Comparison of ENCODE assay signal across 26 mouse cellular contexts in genomic region chr3:127831079-127831478, GRCm38 (mm10). TPM values are rescaled to one million over a fixed set of nuclear protein-coding genes. Genes with fewer than 3 reads are reported as not detected.
DNase-seq lines count a peak whose midpoint lies in the region; ATAC-seq lines count a peak whose summit lies in the region.
"Had no signal": no experiment of that assay in that cellular context is flagged by ENCODE, and none has a peak within 500 bp of the region (broad histone marks: within the 10 kb centered on the region; RNA-seq: fewer than 3 reads in every experiment).

No protein-coding gene starts in this region.

- WGBS in forebrain, embryonic 14.5 days, result 61% methylated on average over 6 of the region's 6 CpGs
- WGBS in forebrain, embryonic 10.5 days, result 68% methylated on average over 6 of the region's 6 CpGs
- 49% methylated on average over 6 of the region's 6 CpGs for WGBS in intestine, embryonic 16.5 days
- 42% methylated on average over 6 of the region's 6 CpGs for WGBS in heart, embryonic 11.5 days (ENCODE audit: insufficient replicate concordance)

- H3K27ac ChIP-seq in forebrain, embryonic 14.5 days (ENCODE audit: low read depth, low read length), result no peak overlapping the region
- no peak overlapping the region for H3K27ac ChIP-seq in forebrain, embryonic 10.5 days
- H3K27ac ChIP-seq in intestine, embryonic 16.5 days (ENCODE audit: low read length), result peak overlapping the region; percentile 25; the same call in 1 of the 2 replicates
- H3K27ac ChIP-seq in heart, embryonic 11.5 days (ENCODE audit: low read depth, low read length), result no peak overlapping the region
- H3K27ac ChIP-seq: embryonic facial prominence, embryonic 13.5 days; heart, embryonic 10.5 days; hindbrain, embryonic 10.5 days; limb, embryonic 12.5 days; liver, embryonic 12.5 days; stomach, embryonic 15.5 days had no signal

- H3K4me2 ChIP-seq in forebrain, embryonic 14.5 days (ENCODE audit: low read length), result no peak overlapping the region
- no peak overlapping the region for H3K4me2 ChIP-seq in intestine, embryonic 16.5 days (ENCODE audit: low read depth, low read length)
- H3K4me2 ChIP-seq in heart, embryonic 11.5 days, result no peak overlapping the region
- H3K4me2 ChIP-seq: embryonic facial prominence, embryonic 13.5 days; limb, embryonic 12.5 days; liver, embryonic 12.5 days; stomach, embryonic 15.5 days had no signal

- H3K4me1 ChIP-seq in forebrain, embryonic 14.5 days (ENCODE audit: control insufficient read depth, insufficient read depth, low read length), result peaks cover 8% of the 10 kb centered on the region
- H3K4me1 ChIP-seq in forebrain, embryonic 10.5 days, result peaks cover 23% of the 10 kb centered on the region
- peaks cover 32% of the 10 kb centered on the region for H3K4me1 ChIP-seq in intestine, embryonic 16.5 days (ENCODE audit: control insufficient read depth, insufficient read depth, low read length)
- peaks cover 12% of the 10 kb centered on the region for H3K4me1 ChIP-seq in heart, embryonic 11.5 days (ENCODE audit: control insufficient read depth, insufficient read depth, low read length)

- H3K36me3 ChIP-seq in forebrain, embryonic 14.5 days (ENCODE audit: control insufficient read depth, insufficient read depth, low read length), result peaks cover 6% of the 10 kb centered on the region; the same call in 1 of the 2 replicates
- H3K36me3 ChIP-seq in forebrain, embryonic 10.5 days (replicated peaks), result peaks cover 23% of the 10 kb centered on the region
- no peaks in the 10 kb centered on the region for H3K36me3 ChIP-seq in intestine, embryonic 16.5 days (ENCODE audit: control insufficient read depth, insufficient read depth, low read length)
- no peaks in the 10 kb centered on the region for H3K36me3 ChIP-seq in heart, embryonic 11.5 days (ENCODE audit: control insufficient read depth, insufficient read depth, low read length)
- H3K36me3 ChIP-seq: stomach, embryonic 15.5 days had no signal

- no peak for DNase-seq in forebrain, embryonic 14.5 days (ENCODE audit: low spot score)
- no peak for DNase-seq in forebrain, embryonic 10.5 days (ENCODE audit: extremely low spot score, low spot score)
- DNase-seq in thymus, postnatal 14 days, result peak; percentile 24
- no peak for DNase-seq in thymus, postnatal 25 days
- DNase-seq in left cerebral cortex, adult 18-20 months (ENCODE audit: low spot score in 2 of 2), result no peak
- DNase-seq: adrenal gland, postnatal 10 days; cerebellum, adult 2 months; cerebellum, postnatal 25 days; embryo, embryonic 11 days; kidney, adult 18-20 months; lung, adult 2 months; lung, postnatal 14 days; midbrain, embryonic 14.5 days; thymus, adult 18-20 months had no signal

- H3K27me3 ChIP-seq in forebrain, embryonic 14.5 days (replicated peaks; ENCODE audit: control insufficient read depth, insufficient read depth, low read length), result no peaks in the 10 kb centered on the region
- H3K27me3 ChIP-seq in forebrain, embryonic 10.5 days (ENCODE audit: poor library complexity, severe bottlenecking), result no peaks in the 10 kb centered on the region
- H3K27me3 ChIP-seq in intestine, embryonic 16.5 days (replicated peaks; ENCODE audit: control insufficient read depth, insufficient read depth, low read length), result no peaks in the 10 kb centered on the region
- H3K27me3 ChIP-seq in heart, embryonic 11.5 days (ENCODE audit: control insufficient read depth, insufficient read depth, low read length), result no peaks in the 10 kb centered on the region
- H3K27me3 ChIP-seq: embryonic facial prominence, embryonic 13.5 days; limb, embryonic 12.5 days; liver, embryonic 12.5 days; megakaryocyte, embryonic 14.5 days; stomach, embryonic 15.5 days had no signal

- H3K9ac ChIP-seq in forebrain, embryonic 14.5 days (ENCODE audit: low read length), result no peak overlapping the region
- no peak overlapping the region for H3K9ac ChIP-seq in intestine, embryonic 16.5 days (ENCODE audit: low read depth, low read length)
- H3K9ac ChIP-seq in heart, embryonic 11.5 days (ENCODE audit: low read depth, low read length), result no peak overlapping the region
- H3K9ac ChIP-seq: embryonic facial prominence, embryonic 13.5 days; limb, embryonic 12.5 days; liver, embryonic 12.5 days; stomach, embryonic 15.5 days had no signal

- H3K9me3 ChIP-seq in forebrain, embryonic 14.5 days (replicated peaks; ENCODE audit: control insufficient read depth, low read length), result no peaks in the 10 kb centered on the region
- no peaks in the 10 kb centered on the region for H3K9me3 ChIP-seq in forebrain, embryonic 10.5 days
- H3K9me3 ChIP-seq in intestine, embryonic 16.5 days (ENCODE audit: control insufficient read depth, low read length), result no peaks in the 10 kb centered on the region
- H3K9me3 ChIP-seq in heart, embryonic 11.5 days (replicated peaks; ENCODE audit: control insufficient read depth, low read length), result no peaks in the 10 kb centered on the region
- H3K9me3 ChIP-seq: embryonic facial prominence, embryonic 13.5 days; heart, embryonic 10.5 days; hindbrain, embryonic 10.5 days; limb, embryonic 12.5 days; liver, embryonic 12.5 days; megakaryocyte, embryonic 14.5 days; stomach, embryonic 15.5 days had no signal

- peak; percentile 23; the same call in 1 of the 2 replicates for ATAC-seq in forebrain, embryonic 14.5 days
- ATAC-seq in intestine, embryonic 16.5 days, result peak; percentile 26
- no peak; the same call in 1 of the 2 replicates for ATAC-seq in megakaryocyte-erythroid progenitor cell, adult 5-6 weeks (replicated peaks; ENCODE audit: low FRiP score, low TSS enrichment, poor library complexity, severe bottlenecking)
- ATAC-seq in heart, embryonic 11.5 days (replicated peaks; ENCODE audit: insufficient number of reproducible peaks, low FRiP score, low TSS enrichment), result no peak
- ATAC-seq: hindbrain, embryonic 16.5 days; liver, embryonic 12.5 days had no signal

- no peak overlapping the region for H3K4me3 ChIP-seq in forebrain, embryonic 14.5 days (ENCODE audit: low read depth, low read length)
- no peak overlapping the region for H3K4me3 ChIP-seq in forebrain, embryonic 10.5 days
- no peak overlapping the region for H3K4me3 ChIP-seq in intestine, embryonic 16.5 days (ENCODE audit: low read length)
- no peak overlapping the region for H3K4me3 ChIP-seq in heart, embryonic 11.5 days (ENCODE audit: low read depth, low read length)
- H3K4me3 ChIP-seq: embryonic facial prominence, embryonic 13.5 days; erythroblast, embryonic 14.5 days; heart, embryonic 10.5 days; hindbrain, embryonic 10.5 days; limb, embryonic 12.5 days; liver, embryonic 12.5 days; megakaryocyte, embryonic 14.5 days; stomach, embryonic 15.5 days had no signal

RNA-seq across cellular contexts. Expression of gene Ap1ar, which starts 6.2 kb away (rescaled TPM):
- 42.8 and 53.3 TPM in 2 replicates for polyA plus RNA-seq in forebrain, embryonic 14.5 days (2014; fragmentation: Nextera tagmentation; extraction: Ambion mirVana)
- polyA plus RNA-seq in forebrain, embryonic 10.5 days (2016; fragmentation: Nextera tagmentation; extraction: Ambion mirVana), result 53.1 and 57.8 TPM in 2 replicates
- 87.4 and 101 TPM in 2 replicates for polyA plus RNA-seq in intestine, embryonic 16.5 days (2015; fragmentation: Nextera tagmentation; extraction: Ambion mirVana)
- 93.2 and 102 TPM in 2 replicates for total RNA-seq in megakaryocyte-erythroid progenitor cell, adult 5-6 weeks (2014; fragmentation: Nextera tagmentation)
- 109 and 114 TPM in 2 replicates for total RNA-seq in megakaryocyte-erythroid progenitor cell, adult 5-6 weeks (2017)
- 10 to 100 TPM; 82.3 to 82.5 TPM for total RNA-seq in left cerebral cortex, adult 18-20 months (2021)
- polyA plus RNA-seq in heart, embryonic 11.5 days (2014; fragmentation: Nextera tagmentation; extraction: Ambion mirVana), result 32.0 and 34.5 TPM in 2 replicates

RNA-seq across cellular contexts. Expression of gene Tifa, which starts 41.5 kb away (rescaled TPM):
- polyA plus RNA-seq in forebrain, embryonic 14.5 days (2014; fragmentation: Nextera tagmentation; extraction: Ambion mirVana), result 6.2 and 6.7 TPM in 2 replicates
- 1.8 and 2.4 TPM in 2 replicates for polyA plus RNA-seq in forebrain, embryonic 10.5 days (2016; fragmentation: Nextera tagmentation; extraction: Ambion mirVana)
- 27.4 and 35.2 TPM in 2 replicates for polyA plus RNA-seq in intestine, embryonic 16.5 days (2015; fragmentation: Nextera tagmentation; extraction: Ambion mirVana)
- 34.5 and 36.0 TPM in 2 replicates for total RNA-seq in megakaryocyte-erythroid progenitor cell, adult 5-6 weeks (2014; fragmentation: Nextera tagmentation)
- total RNA-seq in megakaryocyte-erythroid progenitor cell, adult 5-6 weeks (2017), result 32.1 and 34.1 TPM in 2 replicates
- total RNA-seq in left cerebral cortex, adult 18-20 months (2021), result 1 to 10 TPM; 7.6 to 8.6 TPM
- polyA plus RNA-seq in heart, embryonic 11.5 days (2014; fragmentation: Nextera tagmentation; extraction: Ambion mirVana), result 3.3 and 3.4 TPM in 2 replicates

RNA-seq across cellular contexts. Expression of gene Alpk1, which starts 50.8 kb away (rescaled TPM):
- 0.93 and 1.1 TPM in 2 replicates for polyA plus RNA-seq in forebrain, embryonic 14.5 days (2014; fragmentation: Nextera tagmentation; extraction: Ambion mirVana)
- 0.76 and 0.87 TPM in 2 replicates for polyA plus RNA-seq in forebrain, embryonic 10.5 days (2016; fragmentation: Nextera tagmentation; extraction: Ambion mirVana)
- polyA plus RNA-seq in intestine, embryonic 16.5 days (2015; fragmentation: Nextera tagmentation; extraction: Ambion mirVana), result 1.6 and 2.5 TPM in 2 replicates
- 2.5 and 5.7 TPM in 2 replicates for total RNA-seq in megakaryocyte-erythroid progenitor cell, adult 5-6 weeks (2014; fragmentation: Nextera tagmentation)
- 3.7 and 6.8 TPM in 2 replicates for total RNA-seq in megakaryocyte-erythroid progenitor cell, adult 5-6 weeks (2017)
- 1 to 10 TPM; 5.8 to 6.1 TPM for total RNA-seq in left cerebral cortex, adult 18-20 months (2021)
- polyA plus RNA-seq in heart, embryonic 11.5 days (2014; fragmentation: Nextera tagmentation; extraction: Ambion mirVana), result 0.72 and 1.2 TPM in 2 replicates
- polyA plus RNA-seq: erythroblast, embryonic 14.5 days had no signal

Comparison
In these comparisons a context has a peak if more than half of its experiments do, and no peak if none do; other contexts are left out.
1. ATAC-seq: peak in forebrain, embryonic 14.5 days (single experiment) and intestine, embryonic 16.5 days (single experiment); none in megakaryocyte-erythroid progenitor cell, adult 5-6 weeks (single experiment) and heart, embryonic 11.5 days (single experiment).